Mouse (Mus musculus) CH12.LX (cell line): ENCODE data around the gene Btbd16. TPM values are rescaled to one million over a fixed set of nuclear protein-coding genes. Genes with fewer than 3 reads are reported as not detected.

ENCODE experiments used
- DNase-seq: peaks from one replicate; pipeline ENCODE4 v3.0.0-alpha.2; 2013; ENCODE audit errors: extremely low read depth
- H3K27ac ChIP-seq: 2 replicates; pipeline ENCODE4 v1.5.1; 2012; ENCODE audit warnings: low read depth, mild to moderate bottlenecking, control low read depth, moderate library complexity; ENCODE audit not compliant: insufficient read depth
- H3K27me3 ChIP-seq: replicated peaks from 2 replicates; pipeline ENCODE3; 2012; ENCODE audit warnings: inconsistent platforms
- H3K36me3 ChIP-seq, 2 experiments: replicated peaks in 1 of 2; 2 replicates each; pipeline versions ENCODE3 to v1.6.1; 2012; ENCODE audit warnings: inconsistent platforms in 1 of 2, low read length in 1 of 2, mild to moderate bottlenecking in 1 of 2, mixed read lengths in 1 of 2, moderate library complexity in 1 of 2; ENCODE audit not compliant: control insufficient read depth in 1 of 2, insufficient read depth in 1 of 2
- H3K4me1 ChIP-seq, 2 experiments: 2 replicates each; pipeline ENCODE4 v1.6.1; 2012; ENCODE audit warnings: inconsistent platforms in 1 of 2, moderate library complexity in 1 of 2; ENCODE audit not compliant: insufficient read depth in 2 of 2, control insufficient read depth in 1 of 2
- H3K4me2 ChIP-seq: 2 replicates; pipeline ENCODE4 v1.6.1; 2012; ENCODE audit warnings: low read depth, mild to moderate bottlenecking, control low read depth; ENCODE audit not compliant: poor library complexity, insufficient read depth, severe bottlenecking
- H3K4me3 ChIP-seq, 3 experiments: fragments of 150-350 bp in 1 of 3; sonication (generic) in 1 of 3; replicated peaks in 1 of 3; 2 replicates each; pipeline versions ENCODE3 to v1.5.1; 2011 to 2012; ENCODE audit warnings: low read depth in 2 of 3, low read length in 2 of 3, mild to moderate bottlenecking in 2 of 3, moderate library complexity in 2 of 3, control low read depth in 1 of 3, improper control_type of control experiment in 1 of 3, inconsistent platforms in 1 of 3, mixed read lengths in 1 of 3; ENCODE audit not compliant: poor library complexity in 1 of 3
- H3K79me2 ChIP-seq: replicated peaks from 2 replicates; pipeline ENCODE4 v1.6.1; 2012; ENCODE audit warnings: mild to moderate bottlenecking, moderate library complexity; ENCODE audit not compliant: control insufficient read depth, poor library complexity, insufficient read depth, severe bottlenecking; ENCODE audit errors: extremely low read depth
- H3K9ac ChIP-seq: 2 replicates; pipeline ENCODE4 v1.6.1; 2012; ENCODE audit warnings: low read depth, mild to moderate bottlenecking, control low read depth, moderate library complexity; ENCODE audit not compliant: insufficient read depth
- H3K9me3 ChIP-seq: replicated peaks from 2 replicates; pipeline ENCODE3; 2012; ENCODE audit warnings: low read length, inconsistent platforms, mixed read lengths
- CHD1 ChIP-seq: IDR thresholded peaks from 2 replicates; pipeline ENCODE4 v1.6.1; 2012; ENCODE audit warnings: low read depth, low read length, improper control_type of control experiment, inconsistent platforms
- CHD2 ChIP-seq: IDR thresholded peaks from 2 replicates; pipeline ENCODE4 v1.6.1; 2011; ENCODE audit warnings: low read length, improper control_type of control experiment
- CTCF ChIP-seq, 2 experiments: IDR thresholded peaks in 1 of 2; conservative IDR thresholded peaks in 1 of 2; 2 replicates each; pipeline ENCODE4 v1.5.1; 2011 to 2012; ENCODE audit warnings: low read depth in 2 of 2, low read length in 2 of 2, improper control_type of control experiment in 1 of 2, inconsistent platforms in 1 of 2, mild to moderate bottlenecking in 1 of 2, moderate library complexity in 1 of 2
- ELF1 ChIP-seq: IDR thresholded peaks from 2 replicates; pipeline ENCODE4 v1.6.1; 2014; ENCODE audit warnings: low read depth, mild to moderate bottlenecking, inconsistent platforms, low read length, improper control_type of control experiment
- EP300 ChIP-seq: IDR thresholded peaks from 2 replicates; pipeline ENCODE4 v1.6.1; 2011; ENCODE audit warnings: low read length, improper control_type of control experiment
- GABPA ChIP-seq: IDR thresholded peaks from 2 replicates; pipeline ENCODE4 v1.6.1; 2012; ENCODE audit warnings: low read depth, low read length, improper control_type of control experiment, inconsistent platforms; ENCODE audit not compliant: insufficient replicate concordance
- HCFC1 ChIP-seq: IDR thresholded peaks from 2 replicates; pipeline ENCODE4 v1.6.1; 2012; ENCODE audit warnings: low read depth, mild to moderate bottlenecking, inconsistent platforms, low read length, improper control_type of control experiment
- JUND ChIP-seq: conservative IDR thresholded peaks from 2 replicates; pipeline ENCODE4 v1.6.1; 2011; ENCODE audit warnings: low read depth, low read length, improper control_type of control experiment
- KAT2A ChIP-seq: IDR thresholded peaks from 2 replicates; pipeline ENCODE4 v1.6.1; 2012; ENCODE audit warnings: low read length, improper control_type of control experiment, inconsistent platforms; ENCODE audit not compliant: insufficient replicate concordance
- MAFK ChIP-seq: IDR thresholded peaks from 2 replicates; pipeline ENCODE4 v1.6.1; 2011; ENCODE audit warnings: low read length, improper control_type of control experiment; ENCODE audit not compliant: insufficient replicate concordance
- MAX ChIP-seq: IDR thresholded peaks from 2 replicates; pipeline ENCODE4 v1.6.1; 2011; ENCODE audit warnings: low read length, improper control_type of control experiment
- MAZ ChIP-seq: IDR thresholded peaks from 2 replicates; pipeline ENCODE4 v1.6.1; 2012; ENCODE audit warnings: low read depth, mild to moderate bottlenecking, inconsistent platforms, low read length, improper control_type of control experiment, moderate library complexity
- MXI1 ChIP-seq: IDR thresholded peaks from 2 replicates; pipeline ENCODE4 v1.6.1; 2011; ENCODE audit warnings: mild to moderate bottlenecking, low read depth, low read length, improper control_type of control experiment
- NELFE ChIP-seq: IDR thresholded peaks from 2 replicates; pipeline ENCODE4 v1.6.1; 2011; ENCODE audit warnings: low read depth, low read length, improper control_type of control experiment
- NRF1 ChIP-seq: IDR thresholded peaks from 2 replicates; pipeline ENCODE4 v1.6.1; 2014; ENCODE audit warnings: low read depth, mild to moderate bottlenecking, inconsistent platforms, low read length, improper control_type of control experiment, moderate library complexity
- PAX5 ChIP-seq: IDR thresholded peaks from 2 replicates; pipeline ENCODE4 v1.6.1; 2012; ENCODE audit warnings: low read length, inconsistent platforms, mixed read lengths
- RCOR1 ChIP-seq: conservative IDR thresholded peaks from 2 replicates; pipeline ENCODE4 v1.6.1; 2012; ENCODE audit warnings: low read depth, mild to moderate bottlenecking, inconsistent platforms, low read length, improper control_type of control experiment
- SIN3A ChIP-seq: IDR thresholded peaks from 2 replicates; pipeline ENCODE4 v1.6.1; 2012; ENCODE audit warnings: low read length, improper control_type of control experiment, inconsistent platforms
- SMC3 ChIP-seq: IDR thresholded peaks from 2 replicates; pipeline ENCODE4 v1.6.1; 2011; ENCODE audit warnings: low read depth, low read length, improper control_type of control experiment
- USF1 ChIP-seq: IDR thresholded peaks from 2 replicates; pipeline ENCODE4 v1.6.1; 2014; ENCODE audit warnings: low read depth, mild to moderate bottlenecking, inconsistent platforms, low read length, improper control_type of control experiment
- USF2 ChIP-seq: conservative IDR thresholded peaks from 2 replicates; pipeline ENCODE4 v1.6.1; 2011; ENCODE audit warnings: low read depth, low read length, improper control_type of control experiment
- ZMIZ1 ChIP-seq: IDR thresholded peaks from 2 replicates; pipeline ENCODE4 v1.6.1; 2012; ENCODE audit warnings: low read depth, mild to moderate bottlenecking, inconsistent platforms, low read length, improper control_type of control experiment
- dilution Hi-C: fragments of 300-500 bp; cut with MboI; formaldehyde crosslinking; loops from 2 replicates; pipeline ENCODE4 v1.14.3; 2020; ENCODE audit warnings: low sequenced_read_pairs; ENCODE audit not compliant: extremely low pct_unique_long_range_greater_than_20kb, extremely low pct_ligation_motif_present
- in situ Hi-C: fragments of 300-500 bp; cut with MboI; formaldehyde crosslinking; loops from 3 replicates; pipeline ENCODE4 v1.14.3; 2019; ENCODE audit warnings: low sequenced_read_pairs, low pct_ligation_motif_present, low pct_unique_long_range_greater_than_20kb, mixed read lengths
- polyA plus RNA-seq: library from polyadenylated mRNA; unstranded; fragments of >175 nt; gene quantifications from 2 replicates; pipeline ENCODE4 v1.2.1, GENCODE M21; 2012; ENCODE audit warnings: low read depth; ENCODE audit not compliant: insufficient read length
- total RNA-seq, 2 experiments: library from RNA; depleted of rRNA; stranded (reverse); fragments of 300-350 nt in 1 of 2; fragments of >200 nt in 1 of 2; gene quantifications; 2 replicates each; pipeline ENCODE4 v1.2.3; 2012 to 2014

Btbd16 gene
- total and polyA plus RNA-seq, 3 experiments, result not detected

DNA sequence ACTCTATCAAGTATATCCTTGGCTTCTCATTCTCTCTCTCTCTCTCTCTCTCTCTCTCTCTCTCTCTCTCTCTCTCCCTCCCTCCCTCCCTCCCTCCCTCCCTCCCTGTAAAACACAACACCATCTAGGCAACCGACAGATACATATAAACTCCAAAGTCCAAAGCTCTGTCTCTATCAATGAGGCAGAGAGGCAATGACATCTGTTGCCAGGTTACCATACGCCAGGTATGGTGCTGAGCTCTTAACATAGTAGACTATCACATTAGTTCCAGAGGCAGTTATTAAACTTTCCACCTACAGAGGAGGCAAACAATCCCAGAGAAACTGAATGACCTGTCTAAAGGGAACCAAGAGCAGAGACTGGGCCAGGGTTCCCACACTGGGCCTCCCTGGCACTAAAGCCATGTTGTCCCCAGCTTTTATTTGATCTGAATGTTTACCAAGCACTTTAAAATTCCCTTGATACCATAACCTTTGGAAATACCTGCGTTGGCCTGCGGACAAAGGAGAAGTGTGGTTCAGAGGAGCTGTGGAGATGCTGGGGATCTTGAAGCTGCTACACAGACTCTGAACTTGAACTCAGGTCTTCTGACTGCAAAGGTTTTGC is 80.9 kb downstream of the Btbd16 start:
- H3K9me3 ChIP-seq, result no peaks in the 10 kb centered on the region
- peaks cover 0 to 21% of the 10 kb centered on the region in 2 experiments; a peak in 2 of 4 replicates for H3K4me1 ChIP-seq
- no peak for DNase-seq
- H3K27me3 ChIP-seq, result peaks cover 32% of the 10 kb centered on the region
- no peak overlapping the region for H3K4me3 ChIP-seq
- no peak overlapping the region for H3K27ac ChIP-seq
- TF ChIP-seq MAZ, result no peak
- no peak for TF ChIP-seq PAX5
- no peak for TF ChIP-seq MXI1
- TF ChIP-seq EP300, result no peak
- TF ChIP-seq SIN3A, result no peak
- TF ChIP-seq CTCF (conservative IDR thresholded peaks at IDR 0.05 in 1 of 2, IDR thresholded peaks at IDR 0.05 in 1 of 2; ENCODE audit: low read depth in 2 of 2, low read length in 2 of 2), result no peak
- TF ChIP-seq CHD2, result no peak
- no peak for TF ChIP-seq SMC3
- H3K79me2 ChIP-seq, result no peaks in the 10 kb centered on the region
- no peak overlapping the region for H3K9ac ChIP-seq
- dilution Hi-C loops (no loop called here), in situ Hi-C loops (no loop called here)
- H3K36me3 ChIP-seq, result no peaks in the 10 kb centered on the region
- H3K4me2 ChIP-seq, result no peak overlapping the region

DNA sequence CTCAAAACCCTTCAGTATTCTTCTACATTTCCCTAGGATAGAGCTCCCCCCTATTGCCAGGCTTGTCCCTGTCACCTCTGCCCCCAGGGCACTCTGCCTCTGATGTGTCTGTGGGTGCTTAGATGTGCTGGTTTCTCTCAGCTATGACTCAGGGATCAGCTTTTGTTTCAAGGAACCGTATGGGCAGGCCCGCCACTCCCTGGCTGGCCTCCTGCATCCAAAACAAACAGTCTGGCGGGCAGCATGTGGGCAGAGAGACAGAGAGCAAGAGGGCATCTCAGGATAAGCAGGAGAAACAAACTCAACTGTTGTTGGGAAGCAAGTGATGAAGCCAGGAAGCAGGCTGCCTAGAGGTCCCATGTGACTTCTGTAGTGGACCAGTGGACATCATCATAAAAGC is 81.8 kb downstream of the Btbd16 start:
- H3K27ac ChIP-seq, result no peak overlapping the region
- dilution Hi-C loops, result no loop called here
- no peak overlapping the region for H3K4me3 ChIP-seq
- peaks cover 6 to 30% of the 10 kb centered on the region in 2 experiments for H3K4me1 ChIP-seq
- H3K9me3 ChIP-seq, result no peaks in the 10 kb centered on the region
- H3K36me3 ChIP-seq, result no peaks in the 10 kb centered on the region
- H3K79me2 ChIP-seq, result no peaks in the 10 kb centered on the region
- in situ Hi-C loops, result no loop called here
- TF ChIP-seq KAT2A, result no peak
- no peak for TF ChIP-seq JUND
- no peak for TF ChIP-seq CHD1
- TF ChIP-seq USF2, result no peak
- TF ChIP-seq RCOR1, result no peak
- TF ChIP-seq MAFK, result no peak
- TF ChIP-seq USF1, result no peak
- TF ChIP-seq EP300, result no peak
- TF ChIP-seq NELFE, result no peak
- no peak for TF ChIP-seq MAX
- no peak for TF ChIP-seq ELF1
- no peak for TF ChIP-seq SMC3
- no peak for TF ChIP-seq CHD2
- TF ChIP-seq ZMIZ1, result no peak
- TF ChIP-seq HCFC1, result no peak
- no peak for TF ChIP-seq NRF1
- TF ChIP-seq GABPA, result no peak
- no peak for TF ChIP-seq SIN3A
- no peak for DNase-seq
- peaks cover 34% of the 10 kb centered on the region for H3K27me3 ChIP-seq
- no peak overlapping the region for H3K9ac ChIP-seq
- H3K4me2 ChIP-seq, result no peak overlapping the region
